Mouse (Mus musculus): ENCODE measurements around the gene Efcab12. TPM values are rescaled to one million over a fixed set of nuclear protein-coding genes. Genes with fewer than 3 reads are reported as not detected.
A peak's percentile ranks its signal among the peaks of the same experiment; 100 is the strongest.

Gene Efcab12
- total and polyA plus RNA-seq, 3 experiments: 0.11 TPM; not detected in 2

DNA sequence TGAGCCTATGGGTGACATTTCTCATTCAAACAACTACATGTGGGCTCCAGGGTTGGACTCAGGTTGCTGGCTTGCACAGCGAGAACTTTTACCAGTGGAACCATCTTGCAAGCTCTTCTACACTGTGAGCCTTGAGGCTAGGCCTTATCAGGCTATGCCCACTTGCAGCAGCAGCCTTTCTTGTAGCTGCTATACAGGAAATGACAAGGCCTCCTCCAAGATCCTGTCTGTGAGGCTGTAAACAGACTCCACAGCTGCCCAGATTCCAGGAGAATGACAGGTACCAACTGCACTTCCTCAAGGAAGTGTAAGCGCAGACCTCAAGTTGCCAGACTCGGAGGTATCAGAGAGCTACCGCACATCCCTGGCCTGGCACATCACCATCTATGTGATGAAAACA, 70.0 kb downstream of the Efcab12 start (continued):
- TF ChIP-seq JUND (IDR thresholded peaks at IDR 0.05; ENCODE audit: low read depth, low read length) (no peak; the same call in 1 of the 2 replicates), ZKSCAN1 (IDR thresholded peaks at IDR 0.05; ENCODE audit: low read depth, low read length) (no peak), GATA1 (IDR thresholded peaks at IDR 0.05; ENCODE audit: low read depth, low read length) (peak; percentile 66), HCFC1 (IDR thresholded peaks at IDR 0.05; ENCODE audit: low read depth, low read length) (peak; percentile 46; the same call in 1 of the 2 replicates), NELFE (IDR thresholded peaks at IDR 0.05; ENCODE audit: low read depth, low read length) (no peak; the same call in 1 of the 2 replicates), MYC (IDR thresholded peaks at IDR 0.05; ENCODE audit: low read depth, low read length) (no peak), USF2 (IDR thresholded peaks at IDR 0.05; ENCODE audit: borderline replicate concordance in 1 of 2, insufficient read depth in 1 of 2, low read depth in 1 of 2, low read length in 2 of 2) (no peak)

DNA sequence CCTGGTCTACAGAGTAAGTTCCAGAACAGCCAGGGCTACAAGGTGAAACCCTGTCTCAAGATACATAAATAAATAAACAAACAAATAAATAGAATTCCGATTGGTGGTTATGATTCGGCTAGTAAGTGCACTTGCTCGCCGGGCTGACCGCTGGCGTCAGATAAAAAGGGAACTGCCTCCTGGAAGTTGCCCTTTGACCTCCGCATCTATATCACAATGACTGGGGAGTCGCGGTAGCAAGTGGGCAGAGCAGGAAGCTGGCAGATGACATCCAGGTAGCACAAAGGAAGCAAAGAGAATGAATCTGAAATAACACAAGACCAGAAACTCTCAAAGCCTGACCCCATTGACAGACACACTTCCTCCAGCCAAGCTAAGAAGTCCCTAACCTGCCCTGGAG, 70.9 kb downstream of the Efcab12 start:
- Histone ChIP-seq H3K4me1 (ENCODE audit: control insufficient read depth in 1 of 2, insufficient read depth in 2 of 2, low read length in 2 of 2) (peaks cover 12 to 23% of the 10 kb centered on the region in 2 experiments), H3K27ac (ENCODE audit: control insufficient read depth, low read depth, low read length) (no peak overlapping the region)
- no peak for DNase-seq (ENCODE audit: low read depth, low spot score)

DNA sequence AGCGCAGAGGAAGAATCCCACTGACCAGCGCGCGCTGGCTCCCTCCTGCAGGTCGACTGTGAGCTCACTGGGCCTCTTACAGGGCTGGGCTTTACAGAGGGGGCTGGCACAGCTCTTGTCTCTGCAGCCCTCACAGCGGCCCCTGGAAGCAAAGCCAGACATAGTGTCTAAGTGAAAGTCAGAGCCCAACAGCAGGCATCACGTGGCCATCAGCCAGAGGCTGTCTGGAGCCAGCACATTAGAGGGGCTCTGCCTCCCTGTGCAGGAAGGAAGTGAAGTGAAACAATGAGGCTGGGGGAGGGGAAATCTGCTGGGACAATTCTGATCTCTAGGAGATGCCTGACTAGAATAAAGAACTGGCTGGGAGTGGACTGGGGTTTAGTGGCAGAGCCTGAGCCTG, 74.0 kb downstream of the Efcab12 start:
- peak; percentile 60 for DNase-seq (ENCODE audit: low read depth, low spot score)
- no peaks in the 10 kb centered on the region for H3K27me3 ChIP-seq (ENCODE audit: control insufficient read depth in 1 of 2, insufficient read depth in 2 of 2, low read length in 2 of 2)
- H3K27ac ChIP-seq (ENCODE audit: control insufficient read depth, low read depth, low read length): peak overlapping the region; percentile 29; the same call in 1 of the 2 replicates
- H3K36me3 ChIP-seq (ENCODE audit: control insufficient read depth in 1 of 2, insufficient read depth in 2 of 2, low read length in 2 of 2): peaks cover 0 to 29% of the 10 kb centered on the region in 2 experiments; a peak in 2 of 4 replicates
- H3K4me1 ChIP-seq (ENCODE audit: control insufficient read depth in 1 of 2, insufficient read depth in 2 of 2, low read length in 2 of 2): peaks cover 15 to 39% of the 10 kb centered on the region in 2 experiments
- peak overlapping the region; percentile 43; the same call in 1 of the 2 replicates for H3K9ac ChIP-seq (ENCODE audit: control insufficient read depth, low read depth, low read length, poor library complexity, severe bottlenecking)
- no peaks in the 10 kb centered on the region for H3K79me2 ChIP-seq (ENCODE audit: control insufficient read depth, insufficient read depth, low read length, poor library complexity)
- no peak overlapping the region for H3K4me3 ChIP-seq (ENCODE audit: control insufficient read depth in 1 of 2, insufficient read depth in 1 of 2, low read depth in 2 of 2, low read length in 2 of 2)
- no peaks in the 10 kb centered on the region for H3K9me3 ChIP-seq (replicated peaks; ENCODE audit: insufficient read depth, low read length)
- no peak for TF ChIP-seq MYB (IDR thresholded peaks at IDR 0.05; ENCODE audit: low read depth, low read length)
- TF ChIP-seq KAT2A (conservative IDR thresholded peaks at IDR 0.05; ENCODE audit: low read depth, low read length): no peak
- no peak for TF ChIP-seq MAZ (IDR thresholded peaks at IDR 0.05; ENCODE audit: low read depth, low read length)
- peak; percentile 49; the same call in 1 of the 2 replicates for TF ChIP-seq MAX (IDR thresholded peaks at IDR 0.05; ENCODE audit: low read length)
- TF ChIP-seq CHD1 (IDR thresholded peaks at IDR 0.05; ENCODE audit: low read depth, low read length): no peak
- TF ChIP-seq MXI1 (IDR thresholded peaks at IDR 0.05; ENCODE audit: low read depth, low read length): no peak
- 0 out of 2 replicates have a peak, but pooled peaks have one; percentile 9 for TF ChIP-seq HCFC1 (IDR thresholded peaks at IDR 0.05; ENCODE audit: low read depth, low read length)
- no peak for TF ChIP-seq SIN3A (IDR thresholded peaks at IDR 0.05; ENCODE audit: low read length)
- no peak for TF ChIP-seq ZKSCAN1 (IDR thresholded peaks at IDR 0.05; ENCODE audit: low read depth, low read length)
- TF ChIP-seq NRF1 (IDR thresholded peaks at IDR 0.05; ENCODE audit: insufficient read depth, low read depth, low read length, poor library complexity, severe bottlenecking): no peak
- TF ChIP-seq TBP (IDR thresholded peaks at IDR 0.05; ENCODE audit: low read depth, low read length): 0 out of 2 replicates have a peak, but pooled peaks have one; percentile 10
- TF ChIP-seq JUND (IDR thresholded peaks at IDR 0.05; ENCODE audit: low read depth, low read length): no peak
- TF ChIP-seq MYC (IDR thresholded peaks at IDR 0.05; ENCODE audit: low read depth, low read length): peak; percentile 49; the same call in 1 of the 2 replicates
- no peak for TF ChIP-seq EP300 (IDR thresholded peaks at IDR 0.05; ENCODE audit: low read depth in 1 of 2, low read length in 2 of 2)
- TF ChIP-seq RAD21 (IDR thresholded peaks at IDR 0.05; ENCODE audit: low read depth, low read length): no peak
- TF ChIP-seq POLR2AphosphoS2 (IDR thresholded peaks at IDR 0.05; ENCODE audit: low read length): no peak
- TF ChIP-seq USF1 (IDR thresholded peaks at IDR 0.05; ENCODE audit: low read depth, low read length): peak; percentile 93
- no peak for TF ChIP-seq MAFK (IDR thresholded peaks at IDR 0.05; ENCODE audit: borderline replicate concordance, low read depth, low read length)
- peak; percentile 25 to 62; a peak in 2 of 4 replicates for TF ChIP-seq USF2 (IDR thresholded peaks at IDR 0.05; ENCODE audit: borderline replicate concordance in 1 of 2, insufficient read depth in 1 of 2, low read depth in 1 of 2, low read length in 2 of 2)

More for the DNA sequence above, 70.9 kb downstream of the Efcab12 start:
- Histone ChIP-seq H3K9me3 (replicated peaks; ENCODE audit: insufficient read depth, low read length) (no peaks in the 10 kb centered on the region), H3K36me3 (ENCODE audit: control insufficient read depth in 1 of 2, insufficient read depth in 2 of 2, low read length in 2 of 2) (peaks cover 0 to 19% of the 10 kb centered on the region in 2 experiments; a peak in 2 of 4 replicates), H3K9ac (ENCODE audit: control insufficient read depth, low read depth, low read length, poor library complexity, severe bottlenecking) (no peak overlapping the region), H3K79me2 (ENCODE audit: control insufficient read depth, insufficient read depth, low read length, poor library complexity) (no peaks in the 10 kb centered on the region), H3K27me3 (ENCODE audit: control insufficient read depth in 1 of 2, insufficient read depth in 2 of 2, low read length in 2 of 2) (no peaks in the 10 kb centered on the region), H3K4me3 (ENCODE audit: control insufficient read depth in 1 of 2, insufficient read depth in 1 of 2, low read depth in 2 of 2, low read length in 2 of 2) (no peak overlapping the region)
- TF ChIP-seq NRF1 (IDR thresholded peaks at IDR 0.05; ENCODE audit: insufficient read depth, low read depth, low read length, poor library complexity, severe bottlenecking) (no peak), TCF12 (IDR thresholded peaks at IDR 0.05; ENCODE audit: low read depth, low read length) (no peak), MXI1 (IDR thresholded peaks at IDR 0.05; ENCODE audit: low read depth, low read length) (no peak), E2F4 (IDR thresholded peaks at IDR 0.05; ENCODE audit: borderline replicate concordance, low read depth, low read length) (no peak), MYC (IDR thresholded peaks at IDR 0.05; ENCODE audit: low read depth, low read length) (no peak), GATA1 (IDR thresholded peaks at IDR 0.05; ENCODE audit: low read depth, low read length) (no peak), POLR2AphosphoS5 (IDR thresholded peaks at IDR 0.05; ENCODE audit: borderline replicate concordance, low read depth, low read length) (no peak), POLR2AphosphoS2 (IDR thresholded peaks at IDR 0.05; ENCODE audit: low read length) (no peak), JUND (IDR thresholded peaks at IDR 0.05; ENCODE audit: low read depth, low read length) (no peak), SMC3 (IDR thresholded peaks at IDR 0.05; ENCODE audit: low read depth, low read length) (no peak), UBTF (IDR thresholded peaks at IDR 0.05; ENCODE audit: borderline replicate concordance, insufficient read depth, low read depth, low read length) (no peak), CTCF (IDR thresholded peaks at IDR 0.05 in 2 of 3, conservative IDR thresholded peaks at IDR 0.05 in 1 of 3; ENCODE audit: control insufficient read depth in 1 of 3, insufficient read depth in 1 of 3, low read depth in 2 of 3, low read length in 3 of 3, poor library complexity in 1 of 3, severe bottlenecking in 1 of 3) (no peak), ZKSCAN1 (IDR thresholded peaks at IDR 0.05; ENCODE audit: low read depth, low read length) (no peak), ELF1 (IDR thresholded peaks at IDR 0.05; ENCODE audit: low read depth, low read length) (no peak), SIN3A (IDR thresholded peaks at IDR 0.05; ENCODE audit: low read length) (no peak), MAFK (IDR thresholded peaks at IDR 0.05; ENCODE audit: borderline replicate concordance, low read depth, low read length) (no peak), TAL1 (IDR thresholded peaks at IDR 0.05; ENCODE audit: low read length) (no peak), TBP (IDR thresholded peaks at IDR 0.05; ENCODE audit: low read depth, low read length) (no peak)

Data from MEL (cell line).